Mouse (Mus musculus) spleen, embryonic (tissue): ENCODE results near the gene Mcur1.

Experiments
- CTCF ChIA-PET: fragments of 350-600 bp; sonication (Branson Sonifier 250); formaldehyde crosslinking; loops from one replicate; lab custom pipeline; 2022; lab: Charles Lee

Mcur1 gene

GRCm38 (mm10) chr13:43559711-43560457 lies at the start of gene Mcur1:
Gene Mcur1 (minus strand): TSS chr13:43560191.
- CTCF ChIA-PET = interaction anchor here (0.6 kb wide), 2 partner anchors 46 to 195 kb away, joined by 4 to 5 read pairs; no protein-coding TSS in a partner anchor

GRCm38 (mm10) chr13:43608854-43609253 lies 48.9 kb upstream of the Mcur1 start:
- CTCF ChIA-PET = no interaction called here

GRCm38 (mm10) chr13:43603042-43603441 lies 43.1 kb upstream of the Mcur1 start:
- CTCF ChIA-PET = no interaction called here

GRCm38 (mm10) chr13:43602440-43602839 lies 42.4 kb upstream of the Mcur1 start:
- CTCF ChIA-PET = interaction anchor here (0.6 kb wide), 1 partner anchor 159 kb away, joined by 3 read pairs; no protein-coding TSS in a partner anchor

GRCm38 (mm10) chr13:43600967-43601366 lies 41.0 kb upstream of the Mcur1 start:
- CTCF ChIA-PET = interaction anchor here (0.7 kb wide), 1 partner anchor 25 kb away, joined by 9 read pairs; no protein-coding TSS in a partner anchor

GRCm38 (mm10) chr13:43595896-43596295 lies 35.9 kb upstream of the Mcur1 start:
- CTCF ChIA-PET = no interaction called here

- CTCF ChIA-PET = no interaction called here
Observed at GRCm38 (mm10) chr13:43592681-43593068, 32.7 kb upstream of the Mcur1 start.

GRCm38 (mm10) chr13:43591828-43592680 lies 32.1 kb upstream of the Mcur1 start:
- CTCF ChIA-PET = interaction anchor here (0.6 kb wide), 1 partner anchor 63 kb away, joined by 3 read pairs; no protein-coding TSS in a partner anchor

GRCm38 (mm10) chr13:43587844-43588840 lies 28.2 kb upstream of the Mcur1 start:
- CTCF ChIA-PET = interaction anchor here (0.8 kb wide), 1 partner anchor 671 kb away, joined by 3 read pairs; no protein-coding TSS in a partner anchor

GRCm38 (mm10) chr13:43586966-43587365 lies 27.0 kb upstream of the Mcur1 start:
- CTCF ChIA-PET = no interaction called here

GRCm38 (mm10) chr13:43585335-43585734 lies 25.3 kb upstream of the Mcur1 start:
- CTCF ChIA-PET = no interaction called here

- CTCF ChIA-PET = interaction anchor here (0.7 kb wide), 1 partner anchor 32 kb away, joined by 4 read pairs; no protein-coding TSS in a partner anchor
Observed at GRCm38 (mm10) chr13:43583504-43583903, 23.5 kb upstream of the Mcur1 start.

GRCm38 (mm10) chr13:43582961-43583360 lies 23.0 kb upstream of the Mcur1 start:
- CTCF ChIA-PET = interaction anchor here (0.7 kb wide), 1 partner anchor 32 kb away, joined by 4 read pairs; no protein-coding TSS in a partner anchor

- CTCF ChIA-PET = no interaction called here
Observed at GRCm38 (mm10) chr13:43580661-43581060, 20.7 kb upstream of the Mcur1 start.

- CTCF ChIA-PET = no interaction called here
Observed at GRCm38 (mm10) chr13:43579740-43580139, 19.7 kb upstream of the Mcur1 start.

- CTCF ChIA-PET = no interaction called here
Observed at GRCm38 (mm10) chr13:43577766-43578165, 17.8 kb upstream of the Mcur1 start.

- CTCF ChIA-PET = interaction anchor here (0.6 kb wide), 1 partner anchor 1382 kb away, joined by 3 read pairs; no protein-coding TSS in a partner anchor
Observed at GRCm38 (mm10) chr13:43577254-43577653, 17.3 kb upstream of the Mcur1 start.

- CTCF ChIA-PET = no interaction called here
Observed at GRCm38 (mm10) chr13:43575431-43575830, 15.4 kb upstream of the Mcur1 start.

- CTCF ChIA-PET = no interaction called here
Observed at GRCm38 (mm10) chr13:43573979-43574378, 14.0 kb upstream of the Mcur1 start.

GRCm38 (mm10) chr13:43567141-43567891 lies 7.3 kb upstream of the Mcur1 start:
- CTCF ChIA-PET = interaction anchor here (0.7 kb wide), 1 partner anchor 21 kb away, joined by 3 read pairs; no protein-coding TSS in a partner anchor
